Mouse (Mus musculus): Measurements from ENCODE around the gene Pkd1. TPM values are rescaled to one million over a fixed set of nuclear protein-coding genes. Genes with fewer than 3 reads are reported as not detected.

Pkd1 gene
- polyA plus RNA-seq, 1 experiment from 2014 or later: 31.6 TPM

DNA sequence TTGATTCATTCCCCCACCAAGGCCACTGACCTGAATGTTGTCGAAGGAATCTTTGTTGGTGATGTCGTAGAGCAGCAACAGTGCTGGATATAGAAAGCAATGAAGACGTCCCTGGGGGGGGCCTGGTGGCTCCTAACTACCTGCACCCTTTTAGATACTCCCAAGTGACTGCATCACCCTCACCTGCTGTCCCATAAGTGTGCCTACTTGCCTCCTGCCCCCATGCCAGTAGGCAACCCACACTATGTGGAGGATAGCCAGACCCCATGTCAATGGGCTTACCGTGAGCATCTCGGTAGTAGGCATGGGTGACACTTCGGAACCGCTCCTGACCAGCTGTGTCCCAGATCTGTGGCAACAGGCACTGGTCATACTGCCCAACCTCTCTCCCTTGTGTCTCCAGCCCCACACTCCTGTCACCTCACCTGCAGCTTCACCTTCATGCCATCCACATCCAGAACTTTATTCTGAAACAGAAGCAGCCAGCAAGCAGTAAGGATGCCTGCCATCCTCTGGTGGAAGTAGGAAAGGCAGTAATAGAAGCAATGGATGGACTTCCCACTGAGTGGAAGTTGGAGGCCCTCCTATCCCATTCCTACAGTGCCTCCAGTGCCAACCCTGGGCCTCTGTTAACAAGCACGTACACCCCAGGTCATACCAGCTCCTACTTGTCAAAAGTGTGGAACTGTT, 19.1 kb upstream of the Pkd1 start:
- ATAC-seq (ENCODE audit: low FRiP score, low TSS enrichment): no peak
- H3K9ac ChIP-seq (ENCODE audit: low read depth, low read length): peak overlapping the region; percentile 78
- peaks cover 33% of the 10 kb centered on the region for H3K4me1 ChIP-seq (ENCODE audit: control insufficient read depth, insufficient read depth, low read length)
- WGBS: 38% methylated on average over 8 of the region's 8 CpGs
- peak overlapping the region; percentile 90; the same call in 1 of the 2 replicates for H3K27ac ChIP-seq (ENCODE audit: low read depth, low read length)
- H3K4me3 ChIP-seq (ENCODE audit: low read length): peak overlapping the region; percentile 62; the same call in 1 of the 2 replicates
- no peaks in the 10 kb centered on the region for H3K27me3 ChIP-seq (ENCODE audit: control insufficient read depth, insufficient read depth, low read length)
- H3K4me2 ChIP-seq (replicated peaks; ENCODE audit: low read depth, low read length): peak overlapping the region; percentile 79
- peaks cover 21% of the 10 kb centered on the region for H3K36me3 ChIP-seq (ENCODE audit: control insufficient read depth, insufficient read depth, low read length)
- H3K9me3 ChIP-seq (ENCODE audit: control insufficient read depth, low read length): no peaks in the 10 kb centered on the region

DNA sequence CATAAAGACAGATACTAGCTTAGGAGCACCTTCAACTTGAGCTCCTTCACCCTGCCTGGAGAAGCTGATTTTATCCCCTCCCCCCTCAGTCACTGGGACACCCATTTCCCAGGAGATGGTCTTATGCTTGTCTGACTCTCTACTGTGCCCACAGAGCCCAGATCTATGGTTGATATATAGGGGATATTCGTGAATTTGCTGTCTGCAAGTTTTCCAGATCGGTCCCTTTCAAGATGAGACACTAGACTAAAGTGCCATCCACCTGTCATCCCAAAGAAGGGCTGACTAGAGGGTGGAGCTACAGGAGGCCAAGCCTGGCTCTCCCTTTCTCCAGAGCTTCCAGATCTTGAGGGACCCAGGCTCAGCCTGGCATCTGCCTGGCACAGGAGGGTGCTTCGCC, 18.6 kb upstream of the Pkd1 start:
- no peak for ATAC-seq (ENCODE audit: low FRiP score, low TSS enrichment)
- Histone ChIP-seq H3K36me3 (ENCODE audit: control insufficient read depth, insufficient read depth, low read length) (peaks cover 21% of the 10 kb centered on the region), H3K4me2 (replicated peaks; ENCODE audit: low read depth, low read length) (0 out of 2 replicates have a peak overlapping the region, but pooled peaks have one; percentile 1), H3K27ac (ENCODE audit: low read depth, low read length) (no peak overlapping the region), H3K4me1 (ENCODE audit: control insufficient read depth, insufficient read depth, low read length) (peaks cover 33% of the 10 kb centered on the region), H3K27me3 (ENCODE audit: control insufficient read depth, insufficient read depth, low read length) (no peaks in the 10 kb centered on the region), H3K4me3 (ENCODE audit: low read length) (no peak overlapping the region), H3K9me3 (ENCODE audit: control insufficient read depth, low read length) (no peaks in the 10 kb centered on the region), H3K9ac (ENCODE audit: low read depth, low read length) (no peak overlapping the region)
- WGBS: 75% methylated on average over 3 of the region's 3 CpGs

DNA sequence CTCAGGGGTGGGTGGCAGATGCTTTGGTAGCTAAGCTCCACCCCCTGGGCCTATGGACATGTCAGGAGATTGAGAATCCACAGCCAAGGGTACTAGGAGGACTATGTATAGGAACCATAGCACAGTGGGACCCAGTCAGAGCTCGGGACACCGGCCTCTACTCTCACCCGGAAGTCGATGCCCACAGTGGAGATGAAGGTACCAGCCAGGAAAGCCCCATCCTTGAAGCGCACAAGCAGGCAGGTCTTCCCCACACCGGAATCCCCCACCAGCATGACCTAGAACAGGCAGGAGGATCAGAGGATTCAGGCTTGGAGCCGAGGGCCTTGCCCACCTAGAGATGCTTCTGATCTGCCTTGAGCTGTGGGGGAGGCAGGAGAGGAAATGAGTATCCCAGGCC, 17.6 kb upstream of the Pkd1 start:
- Histone ChIP-seq H3K9ac (ENCODE audit: low read depth, low read length) (peak overlapping the region; percentile 57; the same call in 1 of the 2 replicates), H3K27me3 (ENCODE audit: control insufficient read depth, insufficient read depth, low read length) (no peaks in the 10 kb centered on the region), H3K4me1 (ENCODE audit: control insufficient read depth, insufficient read depth, low read length) (peaks cover 28% of the 10 kb centered on the region), H3K36me3 (ENCODE audit: control insufficient read depth, insufficient read depth, low read length) (peaks cover 21% of the 10 kb centered on the region), H3K4me3 (ENCODE audit: low read length) (no peak overlapping the region), H3K9me3 (ENCODE audit: control insufficient read depth, low read length) (no peaks in the 10 kb centered on the region), H3K4me2 (replicated peaks; ENCODE audit: low read depth, low read length) (0 out of 2 replicates have a peak overlapping the region, but pooled peaks have one; percentile 10), H3K27ac (ENCODE audit: low read depth, low read length) (no peak overlapping the region)
- ATAC-seq (ENCODE audit: low FRiP score, low TSS enrichment): no peak
- WGBS: 77% methylated on average over 7 of the region's 7 CpGs

DNA sequence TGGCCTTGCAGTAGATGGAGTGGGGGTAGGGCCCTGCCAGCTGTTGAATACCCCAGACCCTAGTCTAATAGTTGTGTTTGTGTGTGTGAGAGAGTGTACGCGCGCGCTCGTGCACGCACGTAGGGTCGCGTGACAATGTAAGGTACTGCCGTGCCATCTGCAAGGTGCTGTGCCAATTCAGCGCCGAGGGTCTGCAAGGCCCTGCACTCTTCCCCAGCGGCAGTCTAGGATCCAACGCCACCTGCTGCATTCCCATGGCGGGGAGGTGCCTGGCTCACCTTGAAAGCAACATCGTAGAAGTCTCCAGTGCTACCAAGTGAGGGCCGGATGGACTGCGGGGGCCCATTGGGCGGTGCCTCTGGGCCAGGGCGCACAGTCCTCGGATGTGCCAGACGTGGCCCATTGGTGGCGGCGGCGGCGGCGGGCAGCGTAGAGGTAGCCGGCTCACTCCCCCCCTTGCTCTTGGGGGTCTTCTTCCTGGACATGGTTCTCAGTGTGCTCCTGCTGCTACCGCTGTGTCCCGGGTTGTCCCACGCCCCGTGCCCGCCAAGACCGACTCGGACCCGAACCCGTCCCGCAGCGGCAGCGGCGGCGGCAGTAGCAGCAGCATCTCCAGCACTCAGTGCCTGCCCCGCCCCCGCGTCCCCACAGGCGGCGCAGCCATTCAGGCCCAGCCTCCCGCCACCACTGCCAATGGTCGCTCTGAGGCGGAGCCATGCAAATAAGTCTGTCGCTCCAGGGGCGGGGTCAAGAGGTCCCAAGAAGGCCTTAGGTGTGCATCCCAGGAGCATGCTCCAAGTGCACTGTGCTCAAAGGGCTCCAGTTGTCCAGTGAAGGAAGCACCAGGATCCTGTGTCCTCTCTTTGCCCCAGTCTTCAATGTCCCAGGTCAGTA, 16.3 kb upstream of the Pkd1 start:
- H3K27ac ChIP-seq (ENCODE audit: low read depth, low read length): no peak overlapping the region

DNA sequence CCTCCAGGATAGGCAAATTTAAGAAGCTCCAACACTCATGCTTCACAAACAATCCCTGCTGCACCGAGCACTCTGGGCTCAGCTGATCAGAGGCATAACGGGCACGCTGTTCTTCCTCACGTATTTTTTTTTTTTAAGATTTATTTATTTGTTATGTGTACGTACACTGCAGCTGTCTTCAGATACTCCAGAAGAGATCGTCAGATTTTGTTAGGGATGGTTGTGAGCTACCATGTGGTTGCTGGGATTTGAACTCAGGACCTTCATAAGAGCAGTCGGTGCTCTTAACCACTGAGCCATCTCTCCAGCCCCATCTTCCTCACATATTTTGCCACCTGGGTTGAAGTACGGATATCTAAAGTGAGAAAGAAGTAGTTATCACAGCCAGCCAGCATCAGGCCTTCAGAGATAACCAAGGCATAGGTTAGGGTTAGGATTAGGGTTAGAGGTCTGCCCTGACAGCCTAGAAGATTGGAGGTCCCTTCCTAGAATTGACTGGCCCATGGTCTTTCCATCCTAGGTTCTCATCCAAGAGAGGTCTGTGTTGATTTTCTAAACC, 15.4 kb upstream of the Pkd1 start, which contains the start of gene Rab26:
Gene Rab26 (minus strand): TSS at position 51 of the 559 bp plus-strand sequence.
- peaks cover 24% of the 10 kb centered on the region for H3K4me1 ChIP-seq (ENCODE audit: control insufficient read depth, insufficient read depth, low read length)
- peaks cover 20% of the 10 kb centered on the region for H3K36me3 ChIP-seq (ENCODE audit: control insufficient read depth, insufficient read depth, low read length)
- 91% methylated on average over 8 of the region's 8 CpGs for WGBS
- H3K27ac ChIP-seq (ENCODE audit: low read depth, low read length): no peak within 1 kb of the TSS
- peak within 1 kb of the TSS; percentile 47 for H3K4me2 ChIP-seq (replicated peaks; ENCODE audit: low read depth, low read length)
- H3K4me3 ChIP-seq (ENCODE audit: low read length): peak within 1 kb of the TSS; percentile 29
- peak within 1 kb of the TSS; percentile 57 for H3K9ac ChIP-seq (ENCODE audit: low read depth, low read length)
- no peaks in the 10 kb centered on the region for H3K9me3 ChIP-seq (ENCODE audit: control insufficient read depth, low read length)
- no peak for ATAC-seq (ENCODE audit: low FRiP score, low TSS enrichment)
- no peaks in the 10 kb centered on the region for H3K27me3 ChIP-seq (ENCODE audit: control insufficient read depth, insufficient read depth, low read length)

More for the DNA sequence above, 16.3 kb upstream of the Pkd1 start:
- Histone ChIP-seq H3K4me1 (ENCODE audit: control insufficient read depth, insufficient read depth, low read length) (peaks cover 27% of the 10 kb centered on the region), H3K9me3 (ENCODE audit: control insufficient read depth, low read length) (no peaks in the 10 kb centered on the region), H3K4me2 (replicated peaks; ENCODE audit: low read depth, low read length) (peak overlapping the region; percentile 47), H3K27me3 (ENCODE audit: control insufficient read depth, insufficient read depth, low read length) (no peaks in the 10 kb centered on the region), H3K4me3 (ENCODE audit: low read length) (peak overlapping the region; percentile 29), H3K36me3 (ENCODE audit: control insufficient read depth, insufficient read depth, low read length) (peaks cover 21% of the 10 kb centered on the region), H3K9ac (ENCODE audit: low read depth, low read length) (peak overlapping the region; percentile 57)
- WGBS: 6% methylated on average over 51 of the region's 53 CpGs
- ATAC-seq (ENCODE audit: low FRiP score, low TSS enrichment): peak; percentile 62

DNA sequence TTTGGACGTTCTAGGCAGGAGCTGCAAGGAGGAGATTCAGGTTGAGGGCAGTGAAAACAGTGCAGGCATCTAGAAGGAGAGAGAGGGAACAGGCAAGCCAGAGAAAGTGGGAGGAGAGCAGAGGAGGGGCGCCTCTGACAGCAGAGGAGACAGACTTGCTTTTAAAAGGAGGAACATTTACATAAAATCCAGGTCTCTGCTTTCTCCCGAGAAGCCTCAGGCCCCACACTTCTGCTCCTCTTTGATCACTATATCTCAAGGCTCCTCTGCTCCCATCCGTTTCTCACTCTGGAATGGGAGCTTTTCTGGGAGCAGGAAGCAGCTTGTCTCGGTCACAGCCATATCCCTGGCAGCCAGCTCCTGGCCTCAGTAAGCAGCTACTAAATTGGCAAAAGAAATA, 14.3 kb upstream of the Pkd1 start:
- Histone ChIP-seq H3K27me3 (ENCODE audit: control insufficient read depth, insufficient read depth, low read length) (no peaks in the 10 kb centered on the region), H3K9me3 (ENCODE audit: control insufficient read depth, low read length) (no peaks in the 10 kb centered on the region), H3K4me3 (ENCODE audit: low read length) (no peak overlapping the region), H3K9ac (ENCODE audit: low read depth, low read length) (no peak overlapping the region), H3K4me2 (replicated peaks; ENCODE audit: low read depth, low read length) (no peak overlapping the region), H3K4me1 (ENCODE audit: control insufficient read depth, insufficient read depth, low read length) (peaks cover 14% of the 10 kb centered on the region), H3K36me3 (ENCODE audit: control insufficient read depth, insufficient read depth, low read length) (peaks cover 9% of the 10 kb centered on the region), H3K27ac (ENCODE audit: low read depth, low read length) (no peak overlapping the region)
- WGBS: 45% methylated on average over 5 of the region's 5 CpGs
- ATAC-seq (ENCODE audit: low FRiP score, low TSS enrichment): no peak

DNA sequence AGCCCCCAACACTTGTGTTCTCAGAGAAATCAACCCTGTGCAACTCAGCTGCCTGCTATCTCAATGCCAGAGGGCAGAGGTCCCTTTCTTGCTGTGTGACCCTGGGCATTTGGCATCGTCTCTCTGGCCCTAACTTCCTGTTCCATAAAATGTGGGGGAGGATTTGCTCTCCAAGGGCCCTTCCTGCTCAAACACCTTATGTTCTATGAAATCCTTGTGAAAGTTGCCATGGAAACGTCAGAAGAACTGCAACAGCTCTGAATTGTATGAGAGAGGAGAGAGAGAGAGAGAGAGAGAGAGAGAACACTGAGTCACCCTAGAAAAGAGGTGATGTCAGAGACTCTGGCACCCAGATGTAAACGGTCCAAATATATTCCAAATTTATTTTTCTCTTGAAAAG, 12.1 kb upstream of the Pkd1 start:
- H3K36me3 ChIP-seq (ENCODE audit: control insufficient read depth, insufficient read depth, low read length): no peaks in the 10 kb centered on the region
- WGBS: 47% methylated on average over 3 of the region's 3 CpGs
- H3K9me3 ChIP-seq (ENCODE audit: control insufficient read depth, low read length): no peaks in the 10 kb centered on the region
- H3K27me3 ChIP-seq (ENCODE audit: control insufficient read depth, insufficient read depth, low read length): no peaks in the 10 kb centered on the region
- H3K4me2 ChIP-seq (replicated peaks; ENCODE audit: low read depth, low read length): no peak overlapping the region
- no peak overlapping the region for H3K27ac ChIP-seq (ENCODE audit: low read depth, low read length)
- peaks cover 9% of the 10 kb centered on the region for H3K4me1 ChIP-seq (ENCODE audit: control insufficient read depth, insufficient read depth, low read length)
- no peak overlapping the region for H3K9ac ChIP-seq (ENCODE audit: low read depth, low read length)
- H3K4me3 ChIP-seq (ENCODE audit: low read length): no peak overlapping the region
- ATAC-seq (ENCODE audit: low FRiP score, low TSS enrichment): no peak

DNA sequence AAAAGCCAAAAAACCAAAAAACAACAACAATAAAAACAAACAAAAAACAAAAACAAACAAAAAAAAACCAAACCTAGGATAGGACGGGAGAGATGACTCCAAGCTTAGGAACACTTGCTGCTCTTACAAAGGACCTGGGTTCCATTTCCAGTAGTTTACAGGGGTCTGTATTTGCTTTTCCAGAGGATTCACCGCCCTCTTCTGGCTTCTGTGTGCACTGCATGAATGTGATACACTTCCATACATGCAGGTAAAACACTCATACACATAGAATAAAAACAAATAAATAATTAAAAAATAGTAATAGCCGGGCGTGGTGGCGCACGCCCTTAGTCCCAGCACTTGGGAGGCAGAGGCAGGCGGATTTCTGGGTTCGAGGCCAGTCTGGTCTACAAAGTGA, 10.7 kb upstream of the Pkd1 start:
- no peaks in the 10 kb centered on the region for H3K27me3 ChIP-seq (ENCODE audit: control insufficient read depth, insufficient read depth, low read length)
- H3K4me3 ChIP-seq (ENCODE audit: low read length): no peak overlapping the region
- H3K9me3 ChIP-seq (ENCODE audit: control insufficient read depth, low read length): no peaks in the 10 kb centered on the region
- peak; percentile 44; the same call in 1 of the 2 replicates for ATAC-seq (ENCODE audit: low FRiP score, low TSS enrichment)
- no peak overlapping the region for H3K4me2 ChIP-seq (replicated peaks; ENCODE audit: low read depth, low read length)
- 67% methylated on average over 8 of the region's 8 CpGs for WGBS
- H3K27ac ChIP-seq (ENCODE audit: low read depth, low read length): no peak overlapping the region
- no peaks in the 10 kb centered on the region for H3K36me3 ChIP-seq (ENCODE audit: control insufficient read depth, insufficient read depth, low read length)
- no peaks in the 10 kb centered on the region for H3K4me1 ChIP-seq (ENCODE audit: control insufficient read depth, insufficient read depth, low read length)
- H3K9ac ChIP-seq (ENCODE audit: low read depth, low read length): no peak overlapping the region

All from kidney, embryonic 14.5 days (tissue).